Mouse (Mus musculus): ENCODE data around the gene Drap1. TPM values are rescaled to one million over a fixed set of nuclear protein-coding genes. Genes with fewer than 3 reads are reported as not detected.
A peak's percentile ranks its signal among the peaks of the same experiment; 100 is the strongest.

Drap1 gene
- total RNA-seq, 2 experiments from 2014 or later, result 587 to 651 TPM

- peak; percentile 95 for DNase-seq (ENCODE audit: low spot score)
Observed at GRCm38 (mm10) chr19:5388588-5389242, 36.1 kb downstream of the Drap1 start, which contains the start of gene Sart1. TSS of gene Sart1 (minus strand) at chr19:5388703.

GRCm38 (mm10) chr19:5388011-5388441 is 36.8 kb downstream of the Drap1 start:
- no peak for DNase-seq (ENCODE audit: low spot score)

- no peak for DNase-seq (ENCODE audit: low spot score)
Observed at GRCm38 (mm10) chr19:5384715-5385114, 40.1 kb downstream of the Drap1 start.

- no peak for DNase-seq (ENCODE audit: low spot score)
Observed at GRCm38 (mm10) chr19:5383326-5383725, 41.5 kb downstream of the Drap1 start.

- no peak for DNase-seq (ENCODE audit: low spot score)
Observed at GRCm38 (mm10) chr19:5377446-5377845, 47.3 kb downstream of the Drap1 start.

- no peak for DNase-seq (ENCODE audit: low spot score)
Observed at GRCm38 (mm10) chr19:5374748-5375147, 50.0 kb downstream of the Drap1 start.

GRCm38 (mm10) chr19:5374177-5374576 is 50.6 kb downstream of the Drap1 start:
- no peak for DNase-seq (ENCODE audit: low spot score)

Other genes with a start within 250 kb of the Drap1 start
- 1 to 10 TPM; 6.5 to 8.2 TPM for gene Pacs1, start 151.9 kb downstream of the Drap1 start, total RNA-seq (2021)
- 10 to 100 TPM; 66.7 to 68.2 TPM for gene Sf3b2, start 129.5 kb downstream of the Drap1 start, total RNA-seq (2021)
- not detected for gene Gal3st3, start 126.6 kb downstream of the Drap1 start, total RNA-seq (2021)
- not detected for gene Catsper1, start 89.2 kb downstream of the Drap1 start, total RNA-seq (2021)
- gene Cst6, start 75.4 kb downstream of the Drap1 start, total RNA-seq (2021), result 10 to 100 TPM; 47.6 to 50.7 TPM
- 10 to 100 TPM; 16.3 to 16.5 TPM for gene Eif1ad, start 58.2 kb downstream of the Drap1 start, total RNA-seq (2021)
- gene Banf1, start 57.8 kb downstream of the Drap1 start, total RNA-seq (2021), result 100 to 1,000 TPM; 127 to 128 TPM
- 10 to 100 TPM; 36.5 to 38.8 TPM for gene Sart1, start 36.3 kb downstream of the Drap1 start, total RNA-seq (2021)
- gene Tsga10ip, start 22.5 kb downstream of the Drap1 start, total RNA-seq (2021), result 1 to 10 TPM; 1.2 to 1.3 TPM
- gene AI837181, start 165 bp upstream of the Drap1 start, total RNA-seq (2021), result 10 to 100 TPM; 32.9 to 36.2 TPM
- under 1 TPM; 0.17 to 0.34 TPM for gene Fosl1, start 22.6 kb upstream of the Drap1 start, total RNA-seq (2021)
- 1 to 10 TPM; 4.0 to 5.1 TPM for gene Ccdc85b, start 32.9 kb upstream of the Drap1 start, total RNA-seq (2021)
- 10 to 100 TPM; 33.7 to 38.5 TPM for gene Fibp, start 35.6 kb upstream of the Drap1 start, total RNA-seq (2021)
- gene Ctsw, start 43.5 kb upstream of the Drap1 start, total RNA-seq (2021), result not detected
- gene Efemp2, start 49.0 kb upstream of the Drap1 start, total RNA-seq (2021), result 1 to 10 TPM; 4.0 to 5.6 TPM
- gene Mus81, start 63.4 kb upstream of the Drap1 start, total RNA-seq (2021), result 10 to 100 TPM; 18.3 to 22.1 TPM
- gene Cfl1, start 65.5 kb upstream of the Drap1 start, total RNA-seq (2021), result 10 to 100 TPM; 48.4 to 74.2 TPM
- under 1 TPM; 0.21 to 0.30 TPM for gene 1700020D05Rik, start 78.8 kb upstream of the Drap1 start, total RNA-seq (2021)
- 1 to 10 TPM; 5.5 to 5.8 TPM for gene Snx32, start 85.6 kb upstream of the Drap1 start, total RNA-seq (2021)
- not detected for gene Ovol1, start 135.7 kb upstream of the Drap1 start, total RNA-seq (2021)
- gene Ap5b1, start 143.0 kb upstream of the Drap1 start, total RNA-seq (2021), result 1 to 10 TPM; 1.7 to 2.5 TPM
- 10 to 100 TPM; 40.7 to 50.1 TPM for gene Rnaseh2c, start 176.9 kb upstream of the Drap1 start, total RNA-seq (2021)
- 10 to 100 TPM; 24.0 to 26.0 TPM for gene Kat5, start 185.3 kb upstream of the Drap1 start, total RNA-seq (2021)
- gene Rela, start 212.5 kb upstream of the Drap1 start, total RNA-seq (2021), result 10 to 100 TPM; 14.6 to 19.3 TPM
- gene Sipa1, start 238.7 kb upstream of the Drap1 start, total RNA-seq (2021), result 1 to 10 TPM; 5.6 to 8.2 TPM